Mouse (Mus musculus): Measurements from ENCODE around the gene Icmt. TPM values are rescaled to one million over a fixed set of nuclear protein-coding genes. Genes with fewer than 3 reads are reported as not detected.

Icmt gene
- total RNA-seq, 1 experiment from 2014 or later, result 16.8 TPM

GRCm38 (mm10) chr4:152272449-152273049 is 24.5 kb upstream of the Icmt start:
- ATAC-seq (replicated peaks in 1 of 2; ENCODE audit: insufficient read depth in 1 of 2, low FRiP score in 2 of 2, low TSS enrichment in 1 of 2, low read depth in 1 of 2, poor library complexity in 2 of 2, severe bottlenecking in 2 of 2), result no peak

- ATAC-seq (replicated peaks in 1 of 2; ENCODE audit: insufficient read depth in 1 of 2, low FRiP score in 2 of 2, low TSS enrichment in 1 of 2, low read depth in 1 of 2, poor library complexity in 2 of 2, severe bottlenecking in 2 of 2), result no peak
These were observed 23.8 kb upstream of the Icmt start for GRCm38 (mm10) chr4:152273191-152273590.

GRCm38 (mm10) chr4:152273621-152274236 is 23.3 kb upstream of the Icmt start, which contains the start of gene Gpr153:
Gene Gpr153, plus strand, starts transcription at chr4:152274232.
- ATAC-seq (replicated peaks in 1 of 2; ENCODE audit: insufficient read depth in 1 of 2, low FRiP score in 2 of 2, low TSS enrichment in 1 of 2, low read depth in 1 of 2, poor library complexity in 2 of 2, severe bottlenecking in 2 of 2), result no peak

GRCm38 (mm10) chr4:152274681-152275131 is 22.3 kb upstream of the Icmt start:
- ATAC-seq (replicated peaks in 1 of 2; ENCODE audit: insufficient read depth in 1 of 2, low FRiP score in 2 of 2, low TSS enrichment in 1 of 2, low read depth in 1 of 2, poor library complexity in 2 of 2, severe bottlenecking in 2 of 2), result peak; percentile 48 to 60

- ATAC-seq (replicated peaks in 1 of 2; ENCODE audit: insufficient read depth in 1 of 2, low FRiP score in 2 of 2, low TSS enrichment in 1 of 2, low read depth in 1 of 2, poor library complexity in 2 of 2, severe bottlenecking in 2 of 2), result no peak
These were observed 20.4 kb upstream of the Icmt start for GRCm38 (mm10) chr4:152276389-152277347.

GRCm38 (mm10) chr4:152277916-152278315 is 19.1 kb upstream of the Icmt start:
- no peak for ATAC-seq (replicated peaks in 1 of 2; ENCODE audit: insufficient read depth in 1 of 2, low FRiP score in 2 of 2, low TSS enrichment in 1 of 2, low read depth in 1 of 2, poor library complexity in 2 of 2, severe bottlenecking in 2 of 2)

- ATAC-seq (replicated peaks in 1 of 2; ENCODE audit: insufficient read depth in 1 of 2, low FRiP score in 2 of 2, low TSS enrichment in 1 of 2, low read depth in 1 of 2, poor library complexity in 2 of 2, severe bottlenecking in 2 of 2), result no peak
These were observed 18.0 kb upstream of the Icmt start for GRCm38 (mm10) chr4:152278986-152279385.

- ATAC-seq (replicated peaks in 1 of 2; ENCODE audit: insufficient read depth in 1 of 2, low FRiP score in 2 of 2, low TSS enrichment in 1 of 2, low read depth in 1 of 2, poor library complexity in 2 of 2, severe bottlenecking in 2 of 2), result no peak
These were observed 15.4 kb upstream of the Icmt start for GRCm38 (mm10) chr4:152281601-152282000.

- ATAC-seq (replicated peaks in 1 of 2; ENCODE audit: insufficient read depth in 1 of 2, low FRiP score in 2 of 2, low TSS enrichment in 1 of 2, low read depth in 1 of 2, poor library complexity in 2 of 2, severe bottlenecking in 2 of 2), result no peak
These were observed 14.3 kb upstream of the Icmt start for GRCm38 (mm10) chr4:152282721-152283120.

GRCm38 (mm10) chr4:152283186-152283950 is 13.7 kb upstream of the Icmt start:
- ATAC-seq (replicated peaks in 1 of 2; ENCODE audit: insufficient read depth in 1 of 2, low FRiP score in 2 of 2, low TSS enrichment in 1 of 2, low read depth in 1 of 2, poor library complexity in 2 of 2, severe bottlenecking in 2 of 2), result peak; percentile 63 to 78

GRCm38 (mm10) chr4:152285505-152285904 is 11.5 kb upstream of the Icmt start:
- ATAC-seq (replicated peaks in 1 of 2; ENCODE audit: insufficient read depth in 1 of 2, low FRiP score in 2 of 2, low TSS enrichment in 1 of 2, low read depth in 1 of 2, poor library complexity in 2 of 2, severe bottlenecking in 2 of 2), result no peak; a peak in 1 of 4 replicates

GRCm38 (mm10) chr4:152286183-152286582 is 10.8 kb upstream of the Icmt start:
- no peak for ATAC-seq (replicated peaks in 1 of 2; ENCODE audit: insufficient read depth in 1 of 2, low FRiP score in 2 of 2, low TSS enrichment in 1 of 2, low read depth in 1 of 2, poor library complexity in 2 of 2, severe bottlenecking in 2 of 2)

GRCm38 (mm10) chr4:152286887-152287286 is 10.1 kb upstream of the Icmt start:
- peak; percentile 53 to 57 for ATAC-seq (replicated peaks in 1 of 2; ENCODE audit: insufficient read depth in 1 of 2, low FRiP score in 2 of 2, low TSS enrichment in 1 of 2, low read depth in 1 of 2, poor library complexity in 2 of 2, severe bottlenecking in 2 of 2)

- no peak for ATAC-seq (replicated peaks in 1 of 2; ENCODE audit: insufficient read depth in 1 of 2, low FRiP score in 2 of 2, low TSS enrichment in 1 of 2, low read depth in 1 of 2, poor library complexity in 2 of 2, severe bottlenecking in 2 of 2)
These were observed 9.5 kb upstream of the Icmt start for GRCm38 (mm10) chr4:152287317-152288120.

- ATAC-seq (replicated peaks in 1 of 2; ENCODE audit: insufficient read depth in 1 of 2, low FRiP score in 2 of 2, low TSS enrichment in 1 of 2, low read depth in 1 of 2, poor library complexity in 2 of 2, severe bottlenecking in 2 of 2), result no peak
These were observed 8.6 kb upstream of the Icmt start for GRCm38 (mm10) chr4:152288398-152288945.

- no peak for ATAC-seq (replicated peaks in 1 of 2; ENCODE audit: insufficient read depth in 1 of 2, low FRiP score in 2 of 2, low TSS enrichment in 1 of 2, low read depth in 1 of 2, poor library complexity in 2 of 2, severe bottlenecking in 2 of 2)
These were observed 6.6 kb upstream of the Icmt start for GRCm38 (mm10) chr4:152290385-152290784.
